Mouse (Mus musculus): ENCODE data around the gene Stx18. TPM values are rescaled to one million over a fixed set of nuclear protein-coding genes. Genes with fewer than 3 reads are reported as not detected.

Stx18 gene
- total RNA-seq, 1 experiment from 2014 or later, result 43.0 TPM

DNA sequence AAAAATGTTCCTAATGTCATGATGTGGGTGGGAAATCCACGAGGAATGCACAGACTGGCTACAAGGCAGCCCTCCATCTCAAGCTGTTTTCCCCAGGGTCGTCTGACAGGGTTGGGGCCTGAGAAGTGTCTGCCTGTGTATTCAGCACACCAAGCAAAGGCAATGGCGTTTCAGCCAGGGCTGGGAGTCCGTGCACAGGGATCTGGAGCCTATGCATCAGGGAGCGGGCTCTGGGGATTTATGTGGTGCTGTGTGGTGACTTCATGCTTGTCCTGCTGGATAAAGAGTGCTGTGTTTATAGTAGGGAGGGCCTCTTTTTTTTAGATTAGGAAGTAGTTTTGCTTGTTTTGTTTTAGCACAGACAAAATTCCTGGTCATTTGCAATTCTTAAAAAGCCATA, 26.2 kb downstream of the Stx18 start:
- no peak for ATAC-seq (replicated peaks in 1 of 2; ENCODE audit: insufficient read depth in 1 of 2, low FRiP score in 2 of 2, low TSS enrichment in 1 of 2, low read depth in 1 of 2, poor library complexity in 2 of 2, severe bottlenecking in 2 of 2)

DNA sequence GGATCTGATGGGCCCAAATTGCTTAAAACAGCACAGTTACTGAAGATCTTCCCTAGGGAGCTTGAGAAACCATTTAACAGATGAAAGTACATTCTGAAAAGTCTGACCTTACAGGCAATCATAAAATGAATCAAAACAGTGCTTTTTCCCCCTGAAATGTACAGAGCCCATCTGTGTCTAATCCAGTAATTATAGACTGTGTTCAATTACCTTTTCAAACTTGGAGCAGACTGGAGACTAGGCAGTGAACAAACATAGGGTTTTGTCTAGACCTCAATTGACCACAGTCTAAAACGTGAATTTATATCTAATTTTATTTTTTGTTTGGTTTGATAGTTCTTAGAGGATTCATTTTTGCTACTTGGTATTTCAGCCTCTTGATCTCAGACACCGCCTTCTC, 26.9 kb downstream of the Stx18 start:
- ATAC-seq (replicated peaks in 1 of 2; ENCODE audit: insufficient read depth in 1 of 2, low FRiP score in 2 of 2, low TSS enrichment in 1 of 2, low read depth in 1 of 2, poor library complexity in 2 of 2, severe bottlenecking in 2 of 2), result no peak

DNA sequence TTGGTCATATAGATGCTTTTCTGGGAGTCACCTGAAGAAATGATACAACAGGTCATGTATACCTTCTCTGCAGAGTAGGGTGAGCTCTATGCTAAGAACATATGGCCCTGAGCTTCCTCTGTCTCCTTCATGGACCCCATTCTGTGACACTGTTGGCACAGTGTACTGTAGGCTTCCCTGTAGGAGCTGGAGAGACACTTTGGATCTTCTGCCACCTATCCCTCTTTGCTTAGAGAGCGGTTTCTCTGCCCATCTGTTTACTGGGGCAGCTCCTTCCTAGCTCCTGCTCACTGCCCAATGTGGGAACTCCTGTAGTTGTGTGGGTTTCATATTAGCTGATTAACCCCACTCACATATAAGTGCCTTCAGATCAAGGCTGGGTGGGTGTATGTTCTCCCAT, 28.1 kb downstream of the Stx18 start:
- no peak for ATAC-seq (replicated peaks in 1 of 2; ENCODE audit: insufficient read depth in 1 of 2, low FRiP score in 2 of 2, low TSS enrichment in 1 of 2, low read depth in 1 of 2, poor library complexity in 2 of 2, severe bottlenecking in 2 of 2)

DNA sequence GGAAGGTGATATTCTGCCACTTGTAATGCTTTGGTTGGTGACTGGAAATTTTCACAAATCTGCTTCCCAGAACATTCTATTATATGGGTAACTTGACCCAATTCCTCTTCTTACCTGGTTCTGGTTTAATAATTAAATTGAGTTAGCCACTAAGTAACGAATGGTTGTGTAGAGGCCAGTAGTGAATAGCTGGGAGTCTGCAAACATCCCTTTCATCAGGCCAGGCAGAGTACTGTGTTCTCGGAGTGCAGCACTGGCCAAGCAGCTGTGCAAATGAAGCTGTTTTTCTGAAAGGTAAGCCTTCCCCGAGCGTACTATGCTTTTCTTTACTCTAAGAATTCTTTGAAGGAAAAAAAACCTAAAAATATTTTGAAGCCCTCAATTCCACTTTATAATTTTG, 37.8 kb downstream of the Stx18 start:
- no peak for ATAC-seq (replicated peaks in 1 of 2; ENCODE audit: insufficient read depth in 1 of 2, low FRiP score in 2 of 2, low TSS enrichment in 1 of 2, low read depth in 1 of 2, poor library complexity in 2 of 2, severe bottlenecking in 2 of 2)

DNA sequence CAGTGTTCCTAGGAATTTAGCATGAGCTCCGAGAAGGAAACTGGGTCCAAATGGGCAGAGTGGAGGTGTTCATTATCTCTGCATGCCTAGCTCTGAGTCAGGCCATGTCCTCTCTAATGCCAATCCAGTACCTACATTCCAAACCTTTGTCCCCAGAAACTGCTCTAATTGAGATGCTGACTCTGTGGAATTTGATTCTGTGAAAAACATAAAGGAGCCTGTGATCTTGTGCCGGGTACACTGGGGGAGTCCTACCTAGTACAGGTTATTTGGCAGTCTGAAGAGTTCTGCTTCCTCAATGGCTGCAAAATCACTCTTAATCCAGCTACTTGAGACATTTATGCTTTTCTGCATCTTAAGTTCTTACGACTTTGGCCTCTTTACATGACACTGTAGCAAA, 40.0 kb downstream of the Stx18 start:
- ATAC-seq (replicated peaks in 1 of 2; ENCODE audit: insufficient read depth in 1 of 2, low FRiP score in 2 of 2, low TSS enrichment in 1 of 2, low read depth in 1 of 2, poor library complexity in 2 of 2, severe bottlenecking in 2 of 2), result no peak

DNA sequence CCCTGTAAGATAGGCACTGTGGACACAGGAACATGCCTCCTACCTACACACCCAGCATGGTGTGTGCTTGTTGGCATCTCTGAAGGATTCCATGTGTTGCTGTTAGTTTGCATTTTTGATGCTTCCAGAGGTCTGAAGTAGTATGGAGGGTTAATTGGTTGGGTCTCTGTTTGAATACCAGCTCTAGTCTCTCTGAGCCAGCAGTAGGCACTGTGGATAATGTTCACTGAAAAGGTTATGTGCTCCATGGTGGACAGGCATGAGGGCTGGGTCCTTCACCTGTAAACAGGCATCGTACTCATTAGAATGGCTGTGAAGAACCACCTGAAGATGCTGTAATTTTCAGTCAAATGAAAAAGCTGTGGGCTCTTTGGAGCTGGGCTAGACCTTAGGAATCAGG, 41.9 kb downstream of the Stx18 start:
- no peak for ATAC-seq (replicated peaks in 1 of 2; ENCODE audit: insufficient read depth in 1 of 2, low FRiP score in 2 of 2, low TSS enrichment in 1 of 2, low read depth in 1 of 2, poor library complexity in 2 of 2, severe bottlenecking in 2 of 2)

DNA sequence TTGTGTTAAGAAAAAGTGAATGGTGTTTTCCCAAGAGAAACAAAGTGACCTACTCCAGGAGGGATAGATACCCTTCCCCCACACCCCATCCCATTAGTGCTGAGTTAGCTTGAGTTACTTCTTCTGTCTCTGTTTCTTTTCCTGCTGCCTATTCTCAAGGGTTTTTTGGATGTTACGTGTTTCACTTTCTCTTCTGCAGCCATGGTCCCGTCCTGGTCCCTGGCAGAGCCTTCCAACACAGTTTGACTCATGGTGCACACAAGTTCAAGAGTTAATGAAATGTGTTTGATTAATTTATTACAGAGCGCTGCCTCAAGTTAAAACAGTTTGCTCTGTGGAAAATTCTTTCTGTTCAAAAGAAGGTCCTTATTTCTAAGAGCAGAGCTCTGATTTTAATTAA, 44.0 kb downstream of the Stx18 start:
- ATAC-seq (replicated peaks in 1 of 2; ENCODE audit: insufficient read depth in 1 of 2, low FRiP score in 2 of 2, low TSS enrichment in 1 of 2, low read depth in 1 of 2, poor library complexity in 2 of 2, severe bottlenecking in 2 of 2), result no peak

DNA sequence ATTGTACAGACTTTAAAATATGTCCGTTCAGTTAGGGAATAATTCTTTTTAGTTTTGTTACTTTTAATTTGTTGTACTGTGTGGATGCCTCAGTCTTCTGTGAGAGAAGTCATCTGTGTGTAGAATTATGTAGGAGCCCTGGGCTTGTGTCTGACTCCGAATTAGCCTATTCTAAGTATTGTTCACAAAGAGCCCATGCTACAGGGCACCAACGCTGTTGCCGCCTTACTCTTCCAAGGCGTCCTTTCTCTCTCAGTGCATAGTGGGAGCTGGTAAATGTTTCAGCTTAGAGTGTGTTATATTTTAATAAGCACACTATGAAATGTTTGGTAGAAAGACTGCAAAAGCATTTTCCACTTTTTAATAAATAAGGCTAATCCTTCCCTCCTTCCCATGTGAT, 44.8 kb downstream of the Stx18 start:
- ATAC-seq (replicated peaks in 1 of 2; ENCODE audit: insufficient read depth in 1 of 2, low FRiP score in 2 of 2, low TSS enrichment in 1 of 2, low read depth in 1 of 2, poor library complexity in 2 of 2, severe bottlenecking in 2 of 2), result no peak

DNA sequence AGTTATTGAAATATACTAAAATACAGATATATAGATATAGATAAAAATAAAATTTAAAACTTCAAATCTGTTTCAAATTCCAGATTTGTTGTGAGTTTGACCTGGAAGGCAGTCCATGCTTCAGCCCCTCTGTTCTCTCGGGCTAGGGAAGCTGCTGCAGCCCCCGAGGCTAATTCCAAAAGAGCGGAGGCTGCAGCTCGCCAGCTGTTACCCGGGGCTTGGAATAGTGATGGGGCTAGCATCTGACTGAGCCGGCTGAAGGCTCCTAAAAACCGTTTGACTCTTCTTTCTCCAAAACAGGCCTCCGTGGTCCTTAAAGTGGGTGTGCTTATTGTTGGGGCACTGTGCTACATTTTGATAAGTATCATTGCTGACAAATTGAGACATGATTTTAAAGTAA, 46.1 kb downstream of the Stx18 start:
- ATAC-seq (replicated peaks in 1 of 2; ENCODE audit: insufficient read depth in 1 of 2, low FRiP score in 2 of 2, low TSS enrichment in 1 of 2, low read depth in 1 of 2, poor library complexity in 2 of 2, severe bottlenecking in 2 of 2), result no peak

DNA sequence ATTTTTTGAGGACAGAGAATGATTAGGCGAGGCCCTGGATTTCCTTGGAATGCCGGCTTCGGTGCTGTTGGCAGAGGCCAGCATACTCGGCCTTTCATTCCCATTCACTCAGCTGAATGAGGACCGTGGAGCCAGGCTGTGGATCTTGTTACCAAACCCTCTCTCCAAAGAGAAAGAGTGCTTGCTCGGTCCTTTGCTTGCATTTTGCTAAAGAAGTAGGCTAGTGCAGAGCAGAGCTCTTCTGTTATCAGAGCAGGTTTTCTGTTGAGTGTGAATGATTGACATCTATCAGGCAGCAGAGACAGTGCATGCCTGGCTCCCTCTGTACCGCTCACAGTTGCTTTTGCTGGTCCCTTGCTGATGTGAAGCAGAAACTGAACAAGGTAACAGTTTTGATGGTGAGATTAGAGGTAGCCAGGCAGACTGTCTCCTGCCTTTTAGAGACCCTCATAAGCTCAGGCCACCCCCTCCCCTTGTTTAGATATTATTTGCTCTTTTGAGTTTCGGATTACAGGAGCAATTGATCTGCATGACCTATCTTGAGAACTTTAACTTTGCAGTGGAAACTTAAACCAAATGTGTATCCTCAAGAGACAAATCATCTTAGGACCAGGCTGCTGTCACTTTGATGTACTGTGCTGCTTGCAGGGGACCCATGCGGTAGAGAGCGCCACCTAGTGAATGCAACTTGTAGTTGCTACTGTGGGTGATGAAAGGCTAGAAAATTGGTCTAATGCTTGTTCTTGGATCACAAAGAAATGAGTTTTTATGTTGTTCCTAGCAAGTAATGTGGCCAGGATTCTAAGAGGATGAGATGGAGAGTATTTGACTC, 47.2 kb downstream of the Stx18 start:
- ATAC-seq (replicated peaks in 1 of 2; ENCODE audit: insufficient read depth in 1 of 2, low FRiP score in 2 of 2, low TSS enrichment in 1 of 2, low read depth in 1 of 2, poor library complexity in 2 of 2, severe bottlenecking in 2 of 2), result peak; percentile 50 to 78

DNA sequence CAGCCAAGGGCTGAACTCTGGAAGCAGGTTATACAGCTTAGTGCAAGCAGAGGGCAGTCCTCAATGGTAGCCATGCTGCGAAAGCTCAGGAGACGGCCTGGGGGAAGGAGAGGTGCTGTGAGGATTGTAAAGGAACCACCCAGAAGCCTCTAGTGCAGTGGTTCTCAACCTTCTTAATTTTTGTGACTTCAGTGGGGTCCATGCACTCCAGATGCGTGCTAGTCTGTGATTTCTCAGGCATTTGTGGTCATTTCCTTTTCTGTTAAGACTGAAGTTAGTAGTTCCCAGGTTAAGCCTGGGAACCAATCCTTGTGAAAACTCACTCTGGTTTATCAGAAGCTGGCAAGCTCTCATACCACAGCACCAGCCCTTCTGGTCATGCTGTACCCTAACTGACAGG, 51.6 kb downstream of the Stx18 start:
- ATAC-seq (replicated peaks in 1 of 2; ENCODE audit: insufficient read depth in 1 of 2, low FRiP score in 2 of 2, low TSS enrichment in 1 of 2, low read depth in 1 of 2, poor library complexity in 2 of 2, severe bottlenecking in 2 of 2), result no peak

DNA sequence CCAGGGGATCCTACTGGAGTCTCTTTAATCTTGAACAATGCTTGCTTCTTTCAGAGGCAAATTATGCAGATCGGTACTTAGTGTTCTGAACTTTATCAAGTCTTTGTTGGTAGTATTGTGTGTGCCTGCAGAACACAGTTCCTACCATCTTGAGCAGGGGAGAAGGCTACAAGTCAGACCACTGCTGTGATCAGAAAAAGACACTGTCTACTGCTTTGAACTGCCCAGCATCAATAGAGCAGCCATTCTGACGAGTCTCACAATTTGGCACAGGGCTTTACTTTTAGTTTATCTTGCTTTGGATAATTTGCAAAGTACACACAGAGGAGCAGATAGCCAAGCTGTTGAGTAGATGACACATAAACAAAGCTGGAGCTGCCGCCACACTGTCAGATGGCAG, 52.0 kb downstream of the Stx18 start:
- ATAC-seq (replicated peaks in 1 of 2; ENCODE audit: insufficient read depth in 1 of 2, low FRiP score in 2 of 2, low TSS enrichment in 1 of 2, low read depth in 1 of 2, poor library complexity in 2 of 2, severe bottlenecking in 2 of 2), result no peak

DNA sequence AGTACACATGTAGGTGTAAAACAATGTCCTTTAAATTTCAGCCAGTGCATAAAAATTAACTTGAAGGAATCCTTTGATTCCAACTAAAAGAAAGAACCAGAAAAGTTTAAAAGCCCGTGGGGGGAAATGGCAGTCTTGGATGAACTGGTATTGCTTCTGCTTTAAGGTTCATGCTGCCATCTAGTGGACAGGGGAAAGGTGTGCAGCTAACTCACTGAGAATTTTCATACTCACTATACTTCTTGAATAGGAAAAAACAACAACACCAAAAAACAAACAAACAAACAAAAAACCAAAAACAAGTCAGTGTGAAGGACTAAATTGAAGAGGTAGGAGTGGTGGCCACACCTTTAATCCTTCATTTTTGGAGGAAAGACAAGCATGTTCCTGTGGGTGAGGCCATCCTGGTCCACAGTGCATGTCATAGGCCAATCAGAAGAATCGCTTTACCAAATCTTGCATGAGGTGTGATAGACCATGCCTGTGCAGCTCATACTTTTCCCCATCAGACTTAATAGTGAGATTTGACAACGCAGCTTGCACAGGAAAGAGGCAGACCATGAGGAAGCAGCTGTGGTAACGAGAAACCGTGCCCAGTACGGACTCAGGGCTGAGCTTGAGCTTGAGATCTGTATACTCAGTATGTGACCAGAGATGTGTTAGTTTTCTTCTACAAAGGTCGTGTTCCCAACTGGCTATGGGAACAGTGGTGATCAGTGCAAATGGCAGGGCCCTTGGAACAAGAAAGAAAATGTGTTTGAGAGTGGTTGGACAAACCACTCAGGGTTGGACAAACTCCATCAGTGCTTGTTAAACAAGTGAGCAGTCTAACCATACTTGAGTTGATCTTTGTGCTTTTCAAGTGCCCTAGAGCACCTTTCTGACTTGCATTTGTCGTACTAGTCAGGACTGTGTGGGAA, 52.8 kb downstream of the Stx18 start:
- peak; percentile 65 to 68; a peak in 3 of 4 replicates for ATAC-seq (replicated peaks in 1 of 2; ENCODE audit: insufficient read depth in 1 of 2, low FRiP score in 2 of 2, low TSS enrichment in 1 of 2, low read depth in 1 of 2, poor library complexity in 2 of 2, severe bottlenecking in 2 of 2)

DNA sequence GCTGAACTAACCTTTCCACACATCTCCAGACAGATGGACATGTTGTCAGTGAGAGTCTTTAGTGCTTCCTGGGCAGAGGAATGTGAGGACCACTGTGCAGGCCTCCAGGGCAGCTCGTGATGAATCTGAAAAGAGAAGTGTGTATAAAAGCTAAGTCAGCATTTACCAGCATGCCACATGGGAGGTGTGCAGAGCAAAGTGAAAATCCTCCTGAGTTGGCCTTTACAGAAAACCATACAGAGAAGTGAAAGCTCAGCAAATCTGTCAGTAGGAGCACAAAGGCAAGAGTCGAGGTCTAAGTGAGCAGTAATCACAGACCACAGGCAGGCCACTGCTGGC, 53.4 kb downstream of the Stx18 start:
- no peak for ATAC-seq (replicated peaks in 1 of 2; ENCODE audit: insufficient read depth in 1 of 2, low FRiP score in 2 of 2, low TSS enrichment in 1 of 2, low read depth in 1 of 2, poor library complexity in 2 of 2, severe bottlenecking in 2 of 2)

DNA sequence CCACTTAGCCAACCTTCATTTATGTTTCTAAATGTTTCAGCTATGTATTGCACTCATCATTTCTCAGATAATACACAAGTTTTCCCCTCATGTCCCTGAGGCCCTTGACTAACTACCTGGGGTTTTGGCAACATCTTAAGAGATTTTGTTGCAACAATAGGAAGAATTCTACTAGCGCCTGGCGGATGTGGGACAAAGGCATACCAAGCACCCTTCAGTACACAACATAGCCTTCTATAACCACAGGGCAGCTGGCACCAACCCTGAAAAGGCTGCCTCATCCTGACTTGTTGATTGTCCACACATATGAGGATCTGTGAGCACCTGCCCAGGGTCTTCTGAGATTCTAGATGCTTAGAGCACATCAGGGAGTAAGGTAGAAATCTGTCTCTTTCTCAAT, 55.8 kb downstream of the Stx18 start:
- ATAC-seq (replicated peaks in 1 of 2; ENCODE audit: insufficient read depth in 1 of 2, low FRiP score in 2 of 2, low TSS enrichment in 1 of 2, low read depth in 1 of 2, poor library complexity in 2 of 2, severe bottlenecking in 2 of 2), result no peak

DNA sequence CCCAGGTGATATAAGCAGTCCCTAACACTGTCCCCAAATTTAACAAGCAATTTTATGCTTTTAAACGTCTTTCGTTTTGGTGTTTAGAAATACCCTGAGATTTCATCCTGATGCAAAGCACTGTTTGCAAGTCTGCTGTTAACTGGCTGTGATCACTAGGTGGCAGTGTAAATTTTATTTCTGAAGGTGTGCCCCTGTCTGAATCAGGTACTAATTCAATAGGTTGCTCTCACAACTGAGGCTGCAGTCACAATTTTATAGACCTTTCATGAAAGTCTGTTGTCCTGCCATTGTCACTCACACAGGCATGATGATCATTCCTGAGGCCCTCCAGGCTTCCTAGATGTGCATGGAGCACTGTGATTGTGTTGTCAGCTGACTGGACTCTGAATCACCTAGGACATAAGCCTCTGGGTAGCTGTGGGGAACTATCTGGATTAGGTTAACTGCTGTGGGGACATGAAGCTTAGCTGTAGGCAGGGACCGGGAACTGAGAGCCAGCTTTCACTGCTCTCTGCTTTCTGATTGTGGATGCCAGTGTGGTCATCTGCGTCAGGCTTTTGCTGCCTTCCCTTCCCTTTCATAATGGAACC, 59.1 kb downstream of the Stx18 start:
- ATAC-seq (replicated peaks in 1 of 2; ENCODE audit: insufficient read depth in 1 of 2, low FRiP score in 2 of 2, low TSS enrichment in 1 of 2, low read depth in 1 of 2, poor library complexity in 2 of 2, severe bottlenecking in 2 of 2), result no peak

DNA sequence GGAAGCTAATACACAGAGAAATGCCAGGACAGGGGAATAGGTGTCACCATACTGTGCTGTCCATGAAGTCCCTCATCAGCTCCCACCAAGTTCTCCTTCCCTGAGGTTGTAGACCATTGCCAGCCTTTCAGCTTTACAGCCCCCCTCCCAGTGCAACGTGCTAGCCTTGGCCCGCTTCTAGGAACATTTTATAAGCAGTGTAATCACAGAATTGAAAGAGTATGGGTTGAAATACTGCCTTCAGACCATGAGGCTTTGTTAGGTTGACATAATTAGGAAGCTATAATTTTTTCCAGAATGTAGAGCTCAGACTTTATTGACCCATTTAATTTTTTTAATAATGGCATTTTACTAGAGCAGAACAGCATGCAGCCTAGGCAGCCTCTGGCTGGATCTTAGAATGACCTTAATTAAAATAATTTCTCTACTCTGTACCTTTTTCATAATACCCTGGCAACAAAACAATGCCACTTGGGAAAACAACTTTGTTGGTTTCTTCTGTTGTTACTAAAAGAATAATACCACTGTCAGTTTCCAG, 60.7 kb downstream of the Stx18 start:
- ATAC-seq (replicated peaks in 1 of 2; ENCODE audit: insufficient read depth in 1 of 2, low FRiP score in 2 of 2, low TSS enrichment in 1 of 2, low read depth in 1 of 2, poor library complexity in 2 of 2, severe bottlenecking in 2 of 2), result no peak

DNA sequence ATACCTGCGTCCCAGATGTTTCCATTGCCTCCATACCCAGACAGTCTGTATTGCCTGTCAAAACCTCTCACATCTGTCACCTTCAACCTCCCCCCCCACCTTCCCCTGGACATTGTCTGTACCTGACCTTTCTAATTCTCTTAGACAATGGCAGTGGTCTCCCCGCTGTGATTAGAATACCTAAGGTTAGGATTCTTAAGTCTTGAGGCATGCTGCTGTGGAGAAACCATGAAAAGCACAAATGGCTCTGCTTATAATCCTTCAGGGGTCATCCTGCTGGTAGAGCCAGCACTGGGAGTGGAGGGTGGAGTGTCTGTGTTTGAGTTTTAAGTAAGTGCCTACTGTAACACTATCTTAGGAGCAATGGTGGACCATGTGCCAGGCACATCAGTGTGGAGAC, 64.4 kb downstream of the Stx18 start:
- ATAC-seq (replicated peaks in 1 of 2; ENCODE audit: insufficient read depth in 1 of 2, low FRiP score in 2 of 2, low TSS enrichment in 1 of 2, low read depth in 1 of 2, poor library complexity in 2 of 2, severe bottlenecking in 2 of 2), result no peak

All from hematopoietic stem cell, adult 5-6 weeks (primary cell).